Mouse (Mus musculus): ENCODE measurements around the gene Gjb4. TPM values are rescaled to one million over a fixed set of nuclear protein-coding genes. Genes with fewer than 3 reads are reported as not detected.

Gjb4 gene
- polyA plus RNA-seq, 1 experiment = 0.35 TPM

DNA sequence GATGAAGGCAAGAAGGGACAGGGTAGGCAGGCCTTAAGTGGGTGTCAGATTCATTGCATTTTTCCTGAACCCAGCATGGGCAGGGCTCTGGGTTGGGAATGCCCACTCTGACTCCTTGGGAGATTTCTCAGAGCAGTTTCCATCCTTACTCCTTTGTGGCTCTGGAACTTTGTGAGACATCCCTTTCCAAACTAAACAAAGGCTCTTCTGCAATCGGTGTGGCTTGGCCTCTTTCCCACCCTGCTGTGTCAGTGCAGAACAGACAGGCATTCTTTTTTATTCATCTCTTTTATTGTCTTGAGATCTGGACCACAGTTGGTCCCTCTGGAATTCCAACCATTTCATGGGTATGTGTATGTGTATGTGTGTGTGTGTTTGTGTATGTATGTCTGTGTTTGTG is 1.3 kb downstream of the Gjb4 start:
- Histone ChIP-seq H3K4me3 (ENCODE audit: insufficient read depth, low read length) (no peak overlapping the region), H3K27ac (ENCODE audit: insufficient read depth, low read length) (peak overlapping the region; percentile 65), H3K4me1 (ENCODE audit: control insufficient read depth, insufficient read depth, low read length) (peaks cover 20% of the 10 kb centered on the region)
- TF ChIP-seq POLR2A (IDR thresholded peaks at IDR 0.05; ENCODE audit: low read depth, low read length) (no peak), CTCF (IDR thresholded peaks at IDR 0.05; ENCODE audit: borderline replicate concordance, insufficient read depth, low read length) (no peak)

DNA sequence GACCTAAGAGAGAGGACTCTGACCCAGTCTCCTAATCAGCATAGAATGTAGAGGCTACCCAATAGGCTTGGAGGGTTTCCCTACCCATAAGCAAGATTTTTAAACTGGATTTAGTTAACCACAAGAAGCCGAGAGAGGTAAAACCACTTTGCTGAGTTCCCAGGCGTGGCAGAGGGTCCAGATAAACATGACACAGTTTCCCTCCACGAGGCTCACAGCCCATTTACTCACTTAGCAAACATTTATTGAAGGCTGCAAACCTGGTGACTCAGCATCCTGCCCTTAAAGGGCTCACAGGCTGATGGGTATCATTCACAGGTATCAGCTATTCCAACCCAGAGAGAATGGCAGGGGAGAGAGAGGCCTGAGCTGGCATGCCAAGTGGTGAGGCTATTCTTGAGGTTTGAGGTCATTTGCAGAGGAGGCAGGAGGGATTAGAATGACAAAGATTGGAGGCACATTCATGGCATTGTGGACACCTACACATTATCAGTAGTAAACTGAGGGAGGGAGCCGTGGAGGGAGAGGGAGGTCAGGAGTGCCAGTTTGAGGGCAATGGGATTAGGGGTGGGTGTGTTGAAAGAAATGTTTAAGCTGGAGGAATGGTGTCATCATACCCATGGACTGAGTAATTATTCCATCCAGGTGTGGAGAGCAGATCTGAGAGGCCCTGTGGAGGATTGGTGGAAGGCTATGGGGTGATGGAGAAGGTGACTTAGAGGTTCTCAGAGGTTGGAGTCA is 4.2 kb downstream of the Gjb4 start:
- TF ChIP-seq POLR2A (IDR thresholded peaks at IDR 0.05; ENCODE audit: low read depth, low read length) = no peak
- TF ChIP-seq CTCF (IDR thresholded peaks at IDR 0.05; ENCODE audit: borderline replicate concordance, insufficient read depth, low read length) = no peak
- Histone ChIP-seq H3K27ac (ENCODE audit: insufficient read depth, low read length) (peak overlapping the region; percentile 36; the same call in 1 of the 2 replicates), H3K4me1 (ENCODE audit: control insufficient read depth, insufficient read depth, low read length) (peaks cover 20% of the 10 kb centered on the region), H3K4me3 (ENCODE audit: insufficient read depth, low read length) (no peak overlapping the region)

DNA sequence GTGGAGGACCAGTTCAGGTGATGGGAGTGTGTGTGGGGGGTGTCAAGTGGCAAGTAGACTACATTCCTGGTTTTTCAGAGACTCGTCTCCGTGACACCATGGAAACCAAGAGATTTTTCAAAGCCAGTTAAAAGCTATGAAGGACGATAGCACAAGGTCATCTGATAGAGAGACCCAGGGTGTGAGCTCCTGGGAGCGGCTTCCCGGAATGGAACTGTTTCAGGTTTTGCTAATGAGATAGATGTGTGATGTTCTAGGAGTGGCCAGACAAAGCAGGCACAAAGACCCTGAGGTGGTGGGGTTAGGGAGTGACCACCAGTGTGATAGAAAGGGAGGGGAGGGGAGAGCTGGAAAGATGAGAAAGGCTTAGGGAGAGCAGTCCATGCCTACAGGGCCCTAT is 8.9 kb downstream of the Gjb4 start:
- TF ChIP-seq POLR2A (IDR thresholded peaks at IDR 0.05; ENCODE audit: low read depth, low read length) (no peak), CTCF (IDR thresholded peaks at IDR 0.05; ENCODE audit: borderline replicate concordance, insufficient read depth, low read length) (no peak)
- peaks cover 5% of the 10 kb centered on the region; the same call in 1 of the 2 replicates for H3K4me1 ChIP-seq (ENCODE audit: control insufficient read depth, insufficient read depth, low read length)
- H3K4me3 ChIP-seq (ENCODE audit: insufficient read depth, low read length) = no peak overlapping the region
- no peak overlapping the region for H3K27ac ChIP-seq (ENCODE audit: insufficient read depth, low read length)

DNA sequence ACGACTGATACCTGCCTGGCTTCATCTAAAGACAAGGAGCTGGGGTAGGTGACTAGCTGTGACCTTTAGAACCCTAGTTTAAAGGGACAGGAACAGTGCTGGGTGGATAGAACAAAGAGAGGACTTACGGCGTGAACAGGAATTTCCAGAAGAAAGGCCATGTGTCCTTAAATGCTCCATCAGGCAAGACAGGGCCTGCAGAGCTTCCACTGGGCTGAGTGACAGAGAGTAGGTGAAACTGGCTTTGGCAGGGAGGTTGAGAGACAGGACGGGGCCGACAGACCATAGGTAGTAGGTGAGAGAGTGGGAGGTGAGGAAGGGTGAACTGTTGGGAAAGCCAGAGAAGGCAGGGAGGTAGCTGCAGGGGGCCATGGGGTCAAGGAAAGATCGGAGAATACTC is 12.5 kb downstream of the Gjb4 start:
- H3K4me1 ChIP-seq (ENCODE audit: control insufficient read depth, insufficient read depth, low read length) = no peaks in the 10 kb centered on the region
- no peak overlapping the region for H3K27ac ChIP-seq (ENCODE audit: insufficient read depth, low read length)
- no peak overlapping the region for H3K4me3 ChIP-seq (ENCODE audit: insufficient read depth, low read length)
- no peak for TF ChIP-seq POLR2A (IDR thresholded peaks at IDR 0.05; ENCODE audit: low read depth, low read length)
- no peak for TF ChIP-seq CTCF (IDR thresholded peaks at IDR 0.05; ENCODE audit: borderline replicate concordance, insufficient read depth, low read length)

DNA sequence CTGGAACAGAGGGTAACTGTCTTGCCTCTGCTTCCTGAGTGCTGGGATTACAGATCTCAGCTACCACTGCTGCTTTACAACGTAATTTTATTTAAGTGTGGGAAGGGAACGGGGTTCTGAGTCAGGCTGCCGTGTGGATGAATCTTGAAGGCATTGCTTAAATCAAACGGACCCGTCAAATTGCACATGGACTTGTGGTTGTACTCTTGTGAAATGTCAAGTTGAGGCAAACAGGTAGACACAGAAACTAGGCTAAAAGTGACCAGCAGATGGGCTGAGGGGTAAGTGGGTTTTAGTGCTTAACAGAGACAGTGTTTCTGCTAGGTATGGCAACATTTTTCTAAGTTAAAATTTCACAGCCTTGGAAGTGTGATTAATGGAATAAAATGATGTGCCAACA is 16.2 kb downstream of the Gjb4 start:
- no peak for TF ChIP-seq CTCF (IDR thresholded peaks at IDR 0.05; ENCODE audit: borderline replicate concordance, insufficient read depth, low read length)
- TF ChIP-seq POLR2A (IDR thresholded peaks at IDR 0.05; ENCODE audit: low read depth, low read length) = no peak
- no peak overlapping the region for H3K27ac ChIP-seq (ENCODE audit: insufficient read depth, low read length)

DNA sequence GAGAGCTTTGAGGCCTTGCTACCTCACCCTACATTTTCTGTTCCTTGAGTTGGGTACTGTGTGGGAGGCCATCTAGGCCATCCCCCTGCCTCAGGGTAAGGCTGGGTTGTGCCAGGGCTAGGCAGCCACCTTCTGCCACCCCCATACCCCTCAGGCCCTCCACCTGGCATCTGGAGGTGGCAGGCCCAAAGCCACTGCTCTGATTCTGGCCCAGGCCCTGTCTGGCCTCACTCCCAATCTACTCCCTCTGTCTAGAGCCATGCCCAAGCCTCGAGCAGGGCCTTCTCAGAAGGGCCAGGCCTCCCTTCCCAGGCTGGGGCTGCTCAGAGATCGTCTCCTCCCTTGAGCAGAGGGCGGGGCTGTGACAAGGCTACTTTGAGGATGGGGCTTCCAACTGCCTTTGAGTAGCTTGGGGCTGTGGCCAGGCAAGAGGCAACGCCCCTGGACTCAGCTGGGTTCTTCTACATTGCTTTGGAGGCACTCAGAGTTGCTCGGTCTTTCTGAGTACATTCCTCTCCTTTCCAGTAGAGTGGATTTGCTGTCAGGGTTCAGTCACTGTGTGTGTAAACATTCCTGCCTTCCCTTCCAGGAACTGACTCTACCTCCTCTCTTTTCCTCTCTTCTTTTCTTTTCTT is 18.9 kb downstream of the Gjb4 start:
- peak overlapping the region; percentile 42; the same call in 1 of the 2 replicates for H3K27ac ChIP-seq (ENCODE audit: insufficient read depth, low read length)
- peaks cover 6% of the 10 kb centered on the region; the same call in 1 of the 2 replicates for H3K4me1 ChIP-seq (ENCODE audit: control insufficient read depth, insufficient read depth, low read length)
- H3K4me3 ChIP-seq (ENCODE audit: insufficient read depth, low read length) = no peak overlapping the region
- TF ChIP-seq CTCF (IDR thresholded peaks at IDR 0.05; ENCODE audit: borderline replicate concordance, insufficient read depth, low read length) (no peak), POLR2A (IDR thresholded peaks at IDR 0.05; ENCODE audit: low read depth, low read length) (no peak)

More for the DNA sequence above, 16.2 kb downstream of the Gjb4 start:
- Histone ChIP-seq H3K4me3 (ENCODE audit: insufficient read depth, low read length) (no peak overlapping the region), H3K4me1 (ENCODE audit: control insufficient read depth, insufficient read depth, low read length) (peaks cover 3% of the 10 kb centered on the region; the same call in 1 of the 2 replicates)

DNA sequence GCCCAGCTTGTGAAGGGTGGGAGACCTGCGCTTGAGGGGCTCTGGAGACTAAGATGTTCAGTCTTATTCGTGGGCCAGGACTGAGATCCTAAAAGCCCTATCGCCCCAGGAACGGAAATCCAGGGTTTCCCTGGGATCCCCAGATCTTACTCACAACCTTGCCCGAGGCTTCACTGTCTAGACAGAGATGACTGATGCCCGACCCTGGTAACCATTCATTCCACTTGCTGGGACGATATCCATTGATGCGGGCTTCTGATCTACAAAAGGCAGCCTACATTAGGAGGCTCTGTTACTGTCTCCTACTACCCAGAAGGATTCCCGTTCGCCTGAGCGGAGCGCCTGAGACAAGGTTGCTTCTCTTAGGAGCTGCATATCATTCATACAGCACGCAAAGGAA is 22.7 kb downstream of the Gjb4 start:
- H3K4me3 ChIP-seq (ENCODE audit: insufficient read depth, low read length) = no peak overlapping the region
- TF ChIP-seq POLR2A (IDR thresholded peaks at IDR 0.05; ENCODE audit: low read depth, low read length) (no peak), CTCF (IDR thresholded peaks at IDR 0.05; ENCODE audit: borderline replicate concordance, insufficient read depth, low read length) (no peak)
- no peak overlapping the region for H3K27ac ChIP-seq (ENCODE audit: insufficient read depth, low read length)
- peaks cover 21% of the 10 kb centered on the region for H3K4me1 ChIP-seq (ENCODE audit: control insufficient read depth, insufficient read depth, low read length)

DNA sequence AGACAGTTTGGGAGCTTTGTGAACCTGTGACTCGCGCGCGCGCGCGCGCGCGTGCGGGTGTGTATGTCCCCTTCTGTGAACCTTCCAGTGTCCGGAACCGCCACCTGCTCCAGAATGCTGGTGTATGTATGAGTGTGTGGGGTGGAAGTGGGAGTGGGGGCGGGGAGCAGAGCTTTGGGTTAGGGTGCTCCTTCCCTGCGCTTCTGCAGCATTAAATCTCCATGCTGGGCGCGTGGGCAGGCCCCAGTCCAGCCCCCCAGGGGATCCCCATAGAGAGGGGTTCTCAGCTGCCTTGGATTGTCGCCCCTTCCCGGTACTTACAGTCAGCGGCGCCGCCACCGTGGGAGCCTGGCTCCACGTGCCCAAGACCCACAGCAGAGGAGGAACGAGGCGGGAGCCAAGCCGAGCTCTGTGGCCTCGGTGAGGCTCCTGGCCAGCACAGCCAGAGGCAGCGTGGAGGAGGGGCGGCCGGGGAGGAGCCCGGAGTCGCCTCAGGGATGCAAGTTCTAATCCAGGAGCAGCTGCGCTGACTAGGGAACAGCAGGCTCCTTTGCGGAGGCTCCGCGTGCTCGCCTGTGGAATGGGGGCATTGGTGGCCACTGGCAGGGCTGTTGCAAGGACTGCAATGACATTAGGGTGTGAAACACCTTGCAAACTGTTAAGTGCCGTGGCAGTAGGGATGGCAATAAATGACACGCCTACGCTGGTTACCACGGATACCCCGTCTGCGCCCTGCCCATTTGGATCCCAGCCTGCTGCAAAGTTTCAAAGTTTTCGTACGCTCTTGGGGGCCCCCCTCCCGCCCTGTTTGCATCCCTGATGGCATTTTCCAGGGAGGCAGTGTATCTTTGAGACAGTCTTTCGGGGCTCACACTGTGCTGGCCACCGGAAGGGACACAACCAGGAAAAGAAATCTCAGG is 23.4 kb downstream of the Gjb4 start, which contains the start of gene Gjb3:
TSS of gene Gjb3 (minus strand) at position 664 of the 920 bp plus-strand sequence.
- no peak for TF ChIP-seq CTCF (IDR thresholded peaks at IDR 0.05; ENCODE audit: borderline replicate concordance, insufficient read depth, low read length)
- no peak for TF ChIP-seq POLR2A (IDR thresholded peaks at IDR 0.05; ENCODE audit: low read depth, low read length)
- H3K4me3 ChIP-seq (ENCODE audit: insufficient read depth, low read length) = peak within 1 kb of the TSS; percentile 25
- H3K27ac ChIP-seq (ENCODE audit: insufficient read depth, low read length) = peak within 1 kb of the TSS; percentile 22; the same call in 1 of the 2 replicates
- H3K4me1 ChIP-seq (ENCODE audit: control insufficient read depth, insufficient read depth, low read length) = peaks cover 21% of the 10 kb centered on the region

DNA sequence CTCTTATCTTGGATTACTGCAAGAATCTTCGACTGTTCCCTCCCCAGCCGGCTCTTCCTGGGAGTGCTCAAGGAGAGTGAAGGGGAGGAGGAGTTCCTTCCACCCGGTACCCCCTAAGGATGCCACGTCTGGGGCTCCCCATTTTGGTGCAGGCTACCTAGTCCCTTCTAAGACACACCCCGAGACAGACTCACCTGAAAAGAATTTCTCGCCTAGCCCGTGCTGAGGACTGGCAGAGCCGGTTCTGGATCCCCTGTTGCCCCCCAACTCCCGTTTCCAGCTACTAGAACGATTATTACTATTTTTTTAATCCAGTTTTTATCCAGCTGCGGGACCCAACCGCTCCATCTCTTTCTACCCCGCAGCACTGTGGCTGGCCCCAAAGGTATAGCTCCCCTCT is 24.1 kb downstream of the Gjb4 start:
- Histone ChIP-seq H3K27ac (ENCODE audit: insufficient read depth, low read length) (peak overlapping the region; percentile 22; the same call in 1 of the 2 replicates), H3K4me1 (ENCODE audit: control insufficient read depth, insufficient read depth, low read length) (peaks cover 18% of the 10 kb centered on the region), H3K4me3 (ENCODE audit: insufficient read depth, low read length) (peak overlapping the region; percentile 25)
- TF ChIP-seq CTCF (IDR thresholded peaks at IDR 0.05; ENCODE audit: borderline replicate concordance, insufficient read depth, low read length) (no peak), POLR2A (IDR thresholded peaks at IDR 0.05; ENCODE audit: low read depth, low read length) (no peak)

Measured in embryonic fibroblast, embryonic 13.5 days (primary cell).